Mouse (Mus musculus) layer of hippocampus, postnatal 36 days (tissue): ENCODE measurements around the gene Hipk1. TPM values are rescaled to one million over a fixed set of nuclear protein-coding genes. Genes with fewer than 3 reads are reported as not detected.

ENCODE experiments used
- DNase-seq, 2 experiments: peaks; one replicate each; pipeline ENCODE4 v3.0.0; 2022
- total RNA-seq, 2 experiments: library from RNA; stranded (reverse); gene quantifications; 2 replicates each; pipeline ENCODE4 v1.2.3; 2021

The Hipk1 gene
- total RNA-seq, 2 experiments from 2014 or later, result 122 to 138 TPM

DNA sequence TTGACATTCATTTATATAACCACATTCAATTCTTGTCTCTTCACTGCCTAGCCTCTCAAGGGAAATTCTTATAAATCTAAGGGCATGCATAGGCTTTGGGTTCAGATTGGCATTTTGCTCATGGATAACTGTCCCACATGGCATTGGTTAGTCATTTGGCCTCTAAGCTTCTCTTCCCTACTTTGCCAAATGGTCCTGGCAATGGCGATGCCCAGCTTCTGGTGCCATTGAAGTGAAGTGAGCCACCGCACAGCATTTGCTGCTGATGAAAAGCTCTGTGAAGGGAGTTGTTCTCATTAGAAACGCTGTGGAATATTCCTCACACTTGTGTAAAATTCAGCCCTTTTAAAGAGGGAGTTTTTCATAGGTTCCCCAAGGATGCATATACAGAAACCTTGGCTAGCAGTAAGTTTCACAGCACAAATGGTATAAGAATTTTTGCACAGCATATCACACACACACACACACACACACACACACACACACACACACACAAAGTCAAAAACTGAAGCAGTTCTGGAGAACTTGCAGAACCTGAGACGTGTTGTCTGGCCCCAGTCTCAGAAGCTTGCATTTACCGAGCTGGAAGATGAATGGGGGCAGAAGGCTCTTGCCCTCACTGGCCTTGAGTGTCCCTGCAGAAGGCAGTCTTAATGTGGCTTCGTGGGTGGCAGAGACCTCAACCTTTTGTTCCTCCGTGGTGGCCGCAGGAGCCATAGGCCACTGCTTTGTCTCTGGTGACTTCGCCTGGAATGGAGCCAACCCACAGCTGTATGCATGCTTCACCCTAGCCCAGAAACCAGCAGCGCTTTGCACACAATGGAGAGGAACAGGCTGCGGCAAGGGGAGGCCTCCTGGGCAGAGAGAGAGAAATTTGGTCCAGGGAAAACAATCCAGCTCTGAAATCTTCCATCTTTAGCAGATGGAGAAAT, 75.3 kb downstream of the Hipk1 start:
- DNase-seq, result no peak

DNA sequence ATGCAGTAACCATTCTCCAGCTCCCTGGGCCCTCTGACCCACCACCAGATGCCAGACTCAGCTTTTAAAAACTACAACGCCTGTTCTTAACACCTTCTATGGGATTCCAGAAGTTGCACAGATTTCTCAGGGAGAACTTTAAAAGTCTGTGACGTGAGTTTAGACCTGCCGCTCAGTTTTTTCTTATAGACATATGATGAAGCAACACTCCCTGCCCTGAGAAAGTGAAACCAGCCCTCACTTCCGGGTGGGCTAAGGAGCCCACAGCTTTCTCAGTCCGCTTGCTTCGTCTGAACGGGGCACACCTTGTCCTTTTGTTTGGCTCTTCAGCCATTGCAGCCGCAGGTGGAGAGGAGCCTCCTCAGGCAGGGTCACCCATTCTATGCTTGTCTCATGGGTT, 76.4 kb downstream of the Hipk1 start:
- no peak for DNase-seq

DNA sequence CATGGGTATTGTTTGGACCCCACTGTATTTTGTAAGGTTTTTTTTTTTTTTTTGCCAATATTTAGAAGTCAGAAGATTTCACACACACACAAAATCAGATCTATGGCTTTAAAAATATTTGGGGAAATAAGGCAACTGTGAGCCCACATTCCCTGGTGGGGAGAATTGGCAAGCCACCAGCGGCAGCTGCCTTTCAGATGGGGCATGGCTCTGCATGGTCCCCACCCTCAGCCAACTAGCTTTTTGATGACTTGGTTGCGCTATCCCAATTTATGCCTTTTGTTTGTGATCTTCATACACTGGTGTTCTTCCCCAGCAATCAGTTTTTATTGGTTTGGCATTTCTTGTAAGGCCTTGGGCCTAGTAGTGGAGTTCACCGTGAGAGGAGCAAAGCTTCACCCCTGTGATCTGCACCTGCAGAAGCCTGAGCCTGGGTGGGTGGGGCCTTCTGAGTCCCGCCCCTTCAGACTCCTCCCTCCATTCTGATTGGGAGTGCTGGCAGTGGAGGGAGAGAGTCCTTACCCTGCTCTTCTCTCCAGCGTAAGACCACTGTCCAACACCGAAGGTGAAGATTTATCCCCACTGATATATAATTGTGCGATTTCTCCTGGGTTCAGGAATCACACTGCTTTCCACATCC, 77.0 kb downstream of the Hipk1 start:
- DNase-seq, result no peak

DNA sequence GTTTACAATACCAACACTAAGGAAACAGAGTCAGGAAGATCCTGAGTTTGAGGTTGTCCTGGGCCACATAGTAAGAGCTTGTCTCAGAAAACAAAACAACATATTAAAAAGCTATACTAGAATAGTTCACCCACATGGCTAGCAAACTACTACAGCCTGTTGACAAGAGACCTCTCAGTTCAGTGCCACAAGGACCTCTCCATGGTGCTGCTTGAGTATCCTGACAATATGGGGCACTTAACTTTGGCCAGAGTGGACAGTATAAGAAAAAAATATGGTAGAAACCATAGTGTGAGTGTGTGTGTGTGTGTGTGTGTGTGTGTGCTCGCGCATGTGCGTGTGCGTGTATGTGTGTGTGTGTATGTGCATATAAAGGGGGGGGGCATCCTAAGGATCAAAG, 79.2 kb downstream of the Hipk1 start:
- DNase-seq, result no peak

DNA sequence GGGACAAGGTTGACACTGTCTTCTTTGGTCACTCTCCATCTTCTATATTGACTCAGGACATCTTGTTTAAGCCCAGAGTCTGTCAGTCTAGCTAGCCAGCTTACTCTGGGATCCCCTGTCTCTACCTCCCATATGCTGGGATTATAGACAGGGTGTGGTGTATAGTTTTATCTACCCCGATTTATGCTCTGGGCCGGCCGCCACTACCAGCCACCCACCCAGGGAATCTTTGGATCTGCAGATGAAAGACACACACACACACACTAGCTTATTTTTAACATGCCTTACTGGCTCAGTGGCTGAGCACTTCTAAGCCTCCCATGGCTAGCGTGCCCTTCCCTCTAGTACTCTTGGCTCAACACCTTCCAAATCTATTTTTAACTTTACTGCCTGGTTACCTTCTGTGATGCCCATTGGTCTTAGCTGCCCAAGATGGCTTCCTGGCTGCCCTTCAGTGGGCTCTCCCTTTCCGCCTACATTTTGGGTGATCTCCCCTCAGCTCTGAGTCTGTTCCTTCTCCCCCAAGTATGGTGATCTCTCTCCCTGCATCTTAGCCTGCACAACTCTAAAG, 81.8 kb downstream of the Hipk1 start:
- DNase-seq, result no peak

DNA sequence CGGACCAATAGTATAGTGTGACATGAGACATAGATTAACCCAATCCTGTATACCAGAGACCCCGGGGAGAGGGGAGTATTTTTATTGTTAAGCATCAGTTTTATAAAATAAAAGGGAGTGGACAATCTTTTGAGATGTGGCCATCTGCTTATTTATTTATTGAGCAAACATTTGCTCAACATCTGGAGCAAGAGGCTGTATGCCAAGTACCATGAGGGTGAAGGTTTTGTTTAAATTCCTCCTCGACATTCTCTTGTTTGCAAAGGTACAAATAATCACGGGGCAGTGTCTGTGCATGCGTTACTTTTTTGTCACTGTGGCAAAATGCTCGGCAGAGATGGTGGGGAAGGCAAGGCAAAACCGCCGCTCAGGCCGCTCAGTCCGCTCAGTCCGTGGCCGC, 85.9 kb downstream of the Hipk1 start:
- DNase-seq, result no peak

DNA sequence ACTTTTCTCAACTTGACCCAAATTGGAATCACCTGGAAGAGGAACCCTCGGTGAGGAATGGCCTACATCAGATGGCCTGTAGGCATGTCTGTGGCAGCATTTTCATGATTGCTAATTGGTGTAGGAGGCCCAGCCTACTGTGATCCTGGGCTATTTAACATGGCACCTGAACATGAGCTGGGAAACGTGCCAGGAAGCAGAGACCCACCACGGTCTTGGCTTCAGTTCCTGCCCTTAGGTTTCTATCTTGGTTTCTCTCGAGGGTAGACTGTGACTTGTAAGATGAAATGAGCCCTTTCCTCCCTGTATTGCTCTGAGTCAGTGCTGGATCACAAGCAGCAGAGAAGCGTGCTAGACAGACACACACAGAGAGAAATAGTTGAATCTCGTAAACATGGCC, 86.7 kb downstream of the Hipk1 start:
- DNase-seq, result no peak

DNA sequence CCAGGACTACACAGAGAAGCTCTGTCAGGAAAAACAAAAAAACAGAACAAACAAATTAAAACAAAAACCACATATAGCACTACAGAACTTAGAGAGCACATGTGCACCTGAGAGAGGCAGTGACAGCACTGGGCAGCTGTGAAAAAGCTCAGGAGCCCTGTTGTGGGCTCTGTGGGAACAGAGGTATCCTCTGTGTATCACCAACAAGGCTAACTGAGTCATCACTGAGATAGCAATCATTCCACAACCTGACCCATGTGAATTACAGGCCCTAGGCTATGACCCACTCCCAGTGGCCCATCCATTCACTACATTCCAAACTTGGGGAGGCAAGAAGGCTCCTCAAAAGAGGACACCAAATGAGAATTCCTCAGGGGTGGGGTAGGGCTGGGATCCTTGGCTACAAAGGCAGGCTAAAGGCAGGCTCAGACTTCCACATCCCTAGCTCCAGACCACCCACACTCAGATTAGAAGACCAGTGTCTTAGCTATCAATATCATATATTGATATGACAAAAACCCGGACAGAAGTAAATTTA, 94.9 kb downstream of the Hipk1 start:
- DNase-seq, result no peak

DNA sequence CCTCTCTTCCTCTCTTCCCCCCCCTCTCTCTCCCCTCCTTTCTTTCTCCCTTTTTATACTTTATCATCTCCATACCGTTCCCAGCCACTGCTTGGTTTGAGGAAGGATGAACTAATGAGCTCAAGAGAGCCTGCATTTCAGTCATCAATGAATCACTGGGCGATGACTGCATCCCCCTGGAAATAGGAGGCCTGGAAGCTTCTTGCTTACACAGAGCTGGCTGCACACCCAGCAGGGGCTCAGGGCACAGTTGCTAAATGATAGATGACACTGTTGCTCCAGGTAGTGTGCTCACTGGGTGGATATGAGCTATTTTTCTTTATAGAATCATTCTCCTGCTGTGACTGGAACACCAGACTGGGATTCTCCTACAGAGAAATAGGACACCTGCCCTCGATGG, 95.8 kb downstream of the Hipk1 start:
- no peak for DNase-seq

DNA sequence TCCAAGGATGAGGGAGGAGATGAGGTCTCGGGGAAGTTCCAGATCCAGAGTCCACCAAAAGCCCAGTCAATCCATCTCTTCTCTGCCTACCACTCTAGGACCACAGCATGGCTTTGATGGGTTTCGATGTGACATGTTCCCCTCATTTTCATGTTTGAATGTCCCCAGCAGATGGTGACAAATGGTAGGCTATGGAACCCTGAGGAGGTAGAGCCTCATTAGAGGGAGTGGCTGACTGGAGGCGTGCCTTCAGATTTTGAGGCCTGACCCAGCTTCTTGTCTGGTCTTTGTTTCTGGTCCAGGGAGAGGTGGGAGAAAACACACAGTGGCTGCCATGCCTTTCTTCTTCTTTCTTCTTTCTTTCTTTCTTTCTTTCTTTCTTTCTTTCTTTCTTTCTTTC, 100.9 kb downstream of the Hipk1 start:
- no peak for DNase-seq

Other genes starting within 250 kb of the Hipk1 start
- 1 to 10 TPM; 5.9 to 7.1 TPM for gene Syt6, start 216.3 kb downstream of the Hipk1 start, total RNA-seq
- gene Atg4a-ps, start 145.5 kb downstream of the Hipk1 start, total RNA-seq, result under 1 TPM in 1 of 2 experiments, not detected in 1; 0.72 TPM
- 10 to 100 TPM; 12.0 to 14.2 TPM for gene Olfml3, start 53.6 kb downstream of the Hipk1 start, total RNA-seq
- gene Gm10964, start 52.2 kb downstream of the Hipk1 start, total RNA-seq, result not detected
- gene Dclre1b, start 17.9 kb upstream of the Hipk1 start, total RNA-seq, result 10 to 100 TPM in 1 of 2 experiments, 1 to 10 TPM in 1; 5.9 to 14.0 TPM
- gene Ap4b1, start 18.0 kb upstream of the Hipk1 start, total RNA-seq, result 10 to 100 TPM; 11.7 to 12.8 TPM
- under 1 TPM; 0.25 to 0.58 TPM for gene Gm43064, start 18.0 kb upstream of the Hipk1 start, total RNA-seq
- gene Bcl2l15, start 41.0 kb upstream of the Hipk1 start, total RNA-seq, result 1 to 10 TPM; 1.5 to 2.1 TPM
- 1 to 10 TPM; 1.1 to 1.6 TPM for gene Ptpn22, start 68.2 kb upstream of the Hipk1 start, total RNA-seq
- 10 to 100 TPM; 21.7 to 24.8 TPM for gene Rsbn1, start 122.6 kb upstream of the Hipk1 start, total RNA-seq
- gene Phtf1, start 176.5 kb upstream of the Hipk1 start, total RNA-seq, result 10 to 100 TPM; 46.4 to 49.3 TPM